Mouse (Mus musculus) gastrocnemius, adult 18-20 months (tissue): ENCODE data around the gene Lmtk2. TPM values are rescaled to one million over a fixed set of nuclear protein-coding genes. Genes with fewer than 3 reads are reported as not detected.

Experiments used
- DNase-seq: peaks from one replicate; pipeline ENCODE4 v3.0.0; 2021; ENCODE audit warnings: low spot score
- total RNA-seq, 2 experiments: library from RNA; stranded (reverse); gene quantifications; 2 replicates each; pipeline ENCODE4 v1.2.3; 2021

Lmtk2 gene
- total RNA-seq, 2 experiments from 2014 or later: 25.9 to 27.1 TPM

DNA sequence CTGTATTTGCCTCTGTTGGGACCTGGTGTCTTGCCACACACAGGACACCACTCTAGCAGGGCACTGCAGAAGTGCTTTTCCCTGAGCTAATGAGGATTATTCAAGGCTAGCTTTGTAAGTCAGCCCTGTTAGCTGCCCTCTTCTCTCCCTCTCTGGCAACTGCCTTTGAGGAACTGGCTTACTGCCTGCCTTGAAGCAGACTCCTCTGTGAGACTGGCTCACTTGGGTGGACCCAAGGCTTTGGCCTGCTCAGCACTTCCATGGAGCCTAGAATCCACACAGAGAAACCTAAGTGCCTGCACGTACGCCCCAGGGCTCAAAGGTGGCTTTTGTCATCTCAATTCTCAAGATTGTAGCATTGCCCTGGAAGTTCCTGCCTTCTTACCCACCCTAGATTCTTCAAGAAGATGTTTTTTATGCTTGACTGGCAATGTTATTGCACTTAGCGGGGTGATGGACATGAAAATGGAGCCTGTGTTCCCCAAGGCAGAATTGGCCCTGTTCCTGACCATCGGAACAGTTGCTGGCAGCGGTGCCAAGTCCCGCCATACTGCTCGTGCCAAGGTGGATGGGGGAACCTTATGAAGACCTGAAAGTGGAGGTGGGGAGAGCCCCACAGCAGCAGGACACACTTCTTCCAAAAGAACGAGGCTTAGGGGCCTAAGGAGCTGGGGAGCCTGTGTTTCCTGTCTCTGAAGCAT is 69.2 kb downstream of the Lmtk2 start:
- no peak for DNase-seq

DNA sequence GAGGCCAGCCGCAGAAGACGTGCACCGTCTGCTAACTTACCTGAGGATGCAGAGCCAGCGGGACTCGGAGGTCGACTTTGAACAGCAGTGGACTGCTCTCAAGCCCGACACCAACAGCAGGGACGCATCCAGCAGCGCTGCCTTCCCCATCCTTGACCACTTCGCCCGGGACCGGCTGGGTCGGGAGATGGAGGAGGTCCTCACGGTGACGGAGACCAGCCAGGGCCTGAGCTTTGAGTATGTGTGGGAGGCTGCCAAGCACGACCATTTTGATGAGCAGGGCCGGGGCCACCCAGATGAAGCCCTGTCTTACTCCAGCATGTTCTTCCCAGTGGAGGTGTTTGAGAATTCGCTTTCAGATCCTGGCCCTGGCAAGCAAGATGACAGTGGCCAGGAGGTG is 73.4 kb downstream of the Lmtk2 start:
- no peak for DNase-seq

DNA sequence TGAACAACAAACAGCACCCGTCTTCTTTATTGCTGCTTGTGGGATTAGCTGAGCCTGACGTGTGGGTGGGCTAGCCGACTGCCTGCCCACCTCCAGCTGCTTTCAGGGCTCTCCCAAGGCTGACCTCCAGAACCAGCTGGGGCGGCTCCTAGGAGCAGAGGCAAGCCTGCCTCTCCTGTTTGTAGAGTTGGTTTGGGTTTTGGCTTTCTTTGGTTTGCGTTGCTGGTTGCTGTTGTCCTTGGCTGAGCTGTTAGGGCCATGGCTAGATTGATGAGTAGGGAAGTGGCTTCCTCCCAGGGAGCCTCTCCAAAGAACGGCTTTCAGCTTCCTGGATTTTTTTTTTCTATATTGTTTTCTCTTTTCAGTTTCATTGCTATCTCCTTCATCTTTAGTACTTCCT is 78.0 kb downstream of the Lmtk2 start:
- DNase-seq: no peak

DNA sequence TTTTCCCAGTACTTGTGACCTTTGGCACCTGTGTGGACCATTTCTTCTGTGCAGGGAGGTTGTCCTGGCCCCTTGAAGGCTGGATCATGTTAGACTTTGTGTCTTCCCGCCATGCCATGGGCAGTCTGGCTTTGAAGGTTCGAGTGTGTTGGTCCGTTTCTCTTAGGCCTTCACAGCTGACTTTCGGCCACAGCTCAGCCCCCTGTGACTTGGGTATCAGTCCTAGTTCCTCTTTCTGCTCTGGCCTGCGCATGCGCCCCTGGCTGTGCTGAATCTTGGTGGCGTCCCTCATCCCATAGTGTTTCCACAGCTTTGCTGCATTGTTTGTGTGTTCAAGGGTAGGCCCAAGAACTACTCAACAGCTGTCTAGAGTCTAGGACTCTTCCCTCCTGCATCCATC is 81.0 kb downstream of the Lmtk2 start:
- DNase-seq: no peak

DNA sequence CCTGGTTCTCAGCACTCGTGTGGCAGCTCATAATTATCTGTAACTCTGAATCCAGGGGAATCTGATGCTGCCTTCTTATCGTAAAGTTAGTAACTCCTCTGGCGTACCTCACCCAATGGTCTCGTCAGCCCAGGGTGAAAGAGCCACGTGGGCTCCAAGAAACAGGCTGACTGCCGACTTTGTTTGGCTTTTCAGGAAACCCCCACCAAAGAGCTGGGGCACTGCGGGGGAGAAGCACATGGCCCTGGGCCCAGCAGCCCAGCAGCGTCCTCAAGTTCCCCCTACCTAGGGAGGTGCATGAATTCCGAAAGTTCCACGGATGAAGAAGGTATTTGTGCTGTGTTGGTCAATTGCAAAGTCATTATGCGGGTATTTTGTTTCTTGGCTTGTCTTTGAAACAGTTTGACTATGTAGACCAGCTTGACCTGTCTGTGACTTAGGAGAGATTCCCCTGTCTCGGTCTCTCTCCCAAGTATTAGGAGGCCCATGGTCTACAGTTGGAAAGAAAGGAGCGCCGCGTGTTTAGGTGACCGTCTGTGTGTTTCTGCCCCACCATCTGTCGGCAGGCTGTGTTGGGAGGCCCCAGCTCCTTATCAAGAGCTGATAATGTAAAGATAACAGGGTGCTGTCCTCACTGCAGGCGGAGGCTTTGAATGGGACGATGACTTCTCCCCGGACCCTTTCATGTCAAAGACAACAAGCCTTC is 82.5 kb downstream of the Lmtk2 start:
- no peak for DNase-seq

DNA sequence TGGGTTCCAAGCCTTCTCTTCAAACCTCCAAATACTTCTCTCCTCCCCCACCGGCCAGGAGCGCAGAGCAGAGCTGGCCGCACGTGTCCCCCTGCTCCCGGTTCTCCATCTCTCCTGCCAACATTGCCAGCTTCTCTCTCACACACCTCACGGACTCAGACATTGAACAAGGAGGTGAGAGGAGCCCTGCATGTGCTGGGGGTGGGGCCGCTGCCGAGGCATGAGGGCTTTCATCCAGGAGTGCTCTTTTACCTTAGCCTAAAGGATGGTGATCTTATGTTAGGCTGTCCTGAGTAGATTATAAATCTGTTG is 83.0 kb downstream of the Lmtk2 start:
- no peak for DNase-seq

DNA sequence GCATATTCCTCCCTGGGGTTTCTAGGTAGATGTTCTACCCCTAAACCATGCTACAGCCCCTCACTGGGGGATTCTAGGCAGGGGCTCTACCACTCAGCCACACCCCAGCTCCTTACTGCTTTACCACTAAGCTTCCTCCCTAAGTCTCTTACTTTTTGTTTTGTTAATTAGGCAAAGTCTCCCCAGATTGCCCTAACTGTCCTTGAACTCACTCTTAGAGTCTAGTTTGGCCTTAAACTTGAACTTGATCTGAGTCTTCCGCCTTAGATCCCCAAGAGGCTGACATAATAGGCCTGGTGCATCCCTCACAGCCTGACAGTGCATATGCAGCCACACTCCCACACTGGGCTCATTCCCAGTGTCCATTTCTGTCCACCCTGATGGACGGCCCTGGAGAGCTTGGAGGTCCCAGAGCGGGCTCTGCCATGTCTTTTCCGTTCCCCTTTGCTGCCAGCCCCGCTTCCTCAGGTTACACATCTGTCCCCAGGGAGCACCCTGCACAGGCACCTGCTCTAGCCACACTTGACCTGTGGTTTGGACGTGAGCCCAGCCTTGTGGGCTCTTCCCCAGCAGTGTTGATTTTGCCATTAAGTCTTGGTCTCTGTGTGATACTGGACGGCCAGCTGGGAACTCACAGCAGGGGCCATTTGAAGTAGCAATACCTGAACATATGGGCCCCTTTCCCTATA is 83.6 kb downstream of the Lmtk2 start:
- peak; percentile 82 for DNase-seq

DNA sequence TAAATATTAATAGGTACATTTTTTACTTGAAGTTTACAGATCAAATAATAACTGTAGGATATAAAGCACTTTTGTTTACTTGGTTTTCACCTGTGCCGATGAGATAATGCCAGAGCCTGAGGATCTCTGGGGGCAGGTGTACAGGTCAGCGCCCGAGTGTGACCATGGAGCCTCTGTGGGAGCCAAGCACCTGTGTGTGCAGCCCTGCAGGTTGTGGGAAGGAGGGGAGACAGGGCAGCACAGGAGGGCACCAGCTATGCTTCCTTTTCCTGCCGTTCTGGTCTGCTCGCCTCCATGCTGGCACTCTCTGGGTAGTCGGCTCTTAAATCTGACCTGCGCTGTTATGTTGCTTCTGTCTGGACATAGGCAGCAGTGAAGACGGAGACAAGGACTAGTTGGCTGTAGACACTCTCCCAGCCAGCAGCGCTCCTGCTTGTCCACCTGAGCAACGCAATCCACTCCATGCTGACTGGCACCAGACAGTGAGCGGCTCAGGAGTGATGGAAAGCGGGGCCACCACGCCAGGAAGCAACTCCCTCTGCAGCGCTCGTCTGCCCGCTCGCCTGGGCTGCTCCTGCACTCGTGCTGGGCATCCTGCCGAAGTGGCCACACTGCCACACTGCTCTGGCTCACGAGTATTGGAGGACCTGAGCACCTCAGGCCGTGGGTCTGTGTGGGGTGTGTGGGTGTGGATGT is 84.3 kb downstream of the Lmtk2 start:
- DNase-seq: no peak

DNA sequence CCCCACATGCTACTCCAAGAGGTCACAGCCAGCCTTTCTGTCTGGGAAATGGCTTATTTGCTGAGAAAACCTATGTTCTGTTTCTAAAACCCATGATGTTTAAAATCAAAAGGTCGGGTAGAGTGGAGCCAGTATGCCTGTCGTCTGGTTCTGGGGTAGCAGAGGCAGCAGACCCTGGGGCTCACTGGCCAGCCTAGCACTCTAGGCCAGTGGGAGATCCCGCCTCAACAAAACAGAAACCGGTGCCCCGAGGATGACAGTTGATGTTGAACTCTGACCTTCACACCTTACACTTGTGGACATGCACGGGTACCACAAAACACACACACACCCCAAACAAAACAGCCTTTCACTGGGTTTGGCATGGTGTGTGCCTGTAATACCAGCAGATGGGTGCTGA is 88.2 kb downstream of the Lmtk2 start:
- DNase-seq: no peak

DNA sequence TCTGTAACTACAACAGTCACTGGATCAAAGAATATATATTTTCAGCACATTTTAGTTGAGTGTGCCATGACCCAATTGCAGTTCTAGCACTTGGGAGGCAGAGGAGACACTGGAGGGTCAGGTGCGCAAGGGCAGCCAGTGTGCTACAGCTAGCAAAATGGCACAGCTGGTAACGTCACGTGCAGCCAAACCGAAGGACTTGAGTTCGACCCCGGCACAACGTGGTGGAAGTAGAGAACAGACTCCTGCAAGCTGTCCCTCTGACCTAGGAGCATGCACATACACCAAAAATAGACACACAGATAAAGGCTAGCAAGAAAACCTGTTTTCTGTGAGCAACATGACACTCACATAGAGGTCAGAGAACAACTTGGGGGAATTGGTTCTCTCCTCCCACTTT is 89.1 kb downstream of the Lmtk2 start:
- DNase-seq: no peak

DNA sequence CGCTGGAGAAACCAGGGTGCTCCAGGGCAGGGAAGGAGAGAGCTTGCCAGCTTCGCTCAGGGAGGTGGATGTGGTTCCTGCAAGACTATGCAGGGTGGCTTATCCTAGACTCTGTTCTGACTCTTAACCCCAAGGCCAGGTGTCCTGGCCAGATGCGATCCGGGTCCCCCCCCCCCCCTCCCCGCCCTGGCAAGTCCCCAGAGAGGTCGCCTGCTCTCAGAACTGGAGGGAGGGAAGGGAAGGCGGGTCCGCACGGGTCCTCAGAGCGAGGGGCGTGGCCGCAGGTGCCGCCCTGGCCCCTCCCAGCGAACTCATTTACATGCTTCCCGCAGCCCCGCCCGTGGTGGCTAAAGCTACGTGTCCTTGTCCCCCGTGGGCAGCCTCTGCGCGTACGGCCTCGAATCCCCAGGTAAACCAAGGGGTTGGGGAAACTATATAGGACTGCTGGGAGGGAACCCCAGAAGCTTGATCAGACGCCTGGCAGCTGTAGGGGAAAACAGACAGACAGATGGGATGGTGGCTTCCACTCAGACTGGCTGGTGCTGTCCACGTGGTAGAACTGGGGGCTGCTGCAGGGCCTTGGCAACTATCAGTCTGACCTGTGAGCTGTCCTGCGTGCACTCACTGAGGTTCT is 89.8 kb downstream of the Lmtk2 start, which contains the start of gene Bhlha15:
Gene Bhlha15 (plus strand): TSS at position 337 of the 634 bp plus-strand sequence.
- no peak for DNase-seq

DNA sequence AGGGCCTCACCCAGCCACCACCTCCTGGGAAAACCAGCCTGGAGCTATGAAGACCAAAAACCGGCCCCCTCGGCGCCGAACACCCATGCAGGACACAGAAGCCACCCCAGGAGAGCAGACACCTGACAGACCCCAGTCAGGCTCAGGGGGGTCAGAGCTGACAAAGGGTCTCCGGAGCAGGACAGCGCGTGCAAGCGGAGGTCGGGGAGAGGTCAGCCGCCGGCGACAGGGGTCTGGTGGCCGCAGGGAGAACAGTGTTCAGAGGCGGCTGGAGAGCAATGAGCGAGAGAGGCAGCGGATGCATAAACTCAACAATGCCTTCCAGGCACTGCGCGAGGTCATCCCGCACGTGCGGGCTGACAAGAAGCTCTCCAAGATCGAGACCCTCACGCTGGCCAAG is 90.8 kb downstream of the Lmtk2 start:
- no peak for DNase-seq

DNA sequence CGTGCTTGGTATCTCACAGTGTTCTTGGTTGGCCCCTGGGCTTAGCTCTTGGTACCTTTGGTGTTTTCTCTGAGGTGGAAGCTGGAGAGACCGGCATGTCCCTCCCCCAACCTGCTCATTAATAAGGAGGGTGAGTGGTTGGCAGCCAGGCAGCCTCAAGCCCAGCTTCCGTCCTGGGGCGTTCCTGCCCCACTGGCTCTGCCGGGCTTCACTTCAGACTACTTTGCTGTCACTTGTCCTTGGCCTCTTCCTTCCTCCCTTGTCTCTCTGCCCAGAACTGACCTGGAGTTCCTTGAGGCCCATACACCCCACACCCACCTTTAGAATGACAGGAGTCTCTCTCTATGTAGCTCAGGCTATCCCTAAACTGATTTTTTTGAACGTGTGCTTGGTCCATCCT is 92.4 kb downstream of the Lmtk2 start:
- DNase-seq: no peak

DNA sequence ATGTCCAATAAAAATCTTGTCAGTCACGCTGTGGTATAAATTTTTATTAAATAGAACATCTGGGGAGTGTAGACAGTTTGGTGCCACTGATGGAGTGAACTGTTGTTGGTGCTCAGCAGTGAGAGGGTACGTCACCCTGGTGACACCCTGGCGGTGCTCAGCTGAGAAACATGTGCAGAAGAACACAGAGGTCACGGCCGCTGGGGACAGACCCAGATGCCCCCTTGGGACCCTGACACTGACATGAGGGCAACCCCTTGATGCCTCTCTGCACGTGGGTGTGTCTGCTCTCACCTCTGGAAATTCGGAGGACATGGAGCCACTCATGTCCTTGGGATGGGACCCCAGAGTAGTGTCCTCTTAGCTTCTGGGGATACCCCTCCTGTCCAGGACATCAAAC is 94.2 kb downstream of the Lmtk2 start:
- no peak for DNase-seq

DNA sequence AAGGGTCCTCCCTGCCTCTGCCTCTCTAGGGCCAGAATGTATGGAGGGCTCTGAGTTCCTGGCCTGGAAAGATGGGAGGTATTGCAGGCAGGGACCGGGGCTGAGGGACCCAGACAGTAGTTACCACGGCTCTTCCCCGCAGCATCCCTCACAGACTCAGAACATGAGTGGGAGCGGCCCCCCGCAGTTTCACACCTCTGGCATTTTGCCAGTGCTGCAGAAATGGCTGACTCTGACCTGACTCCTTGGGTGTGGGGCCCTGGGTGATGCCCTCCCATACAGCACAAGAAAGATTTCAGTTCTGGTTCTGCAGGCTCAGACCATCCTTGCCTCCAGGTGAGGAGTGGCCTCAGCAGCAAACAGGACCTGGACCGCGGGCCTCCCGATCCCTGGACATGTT is 95.3 kb downstream of the Lmtk2 start:
- no peak for DNase-seq

DNA sequence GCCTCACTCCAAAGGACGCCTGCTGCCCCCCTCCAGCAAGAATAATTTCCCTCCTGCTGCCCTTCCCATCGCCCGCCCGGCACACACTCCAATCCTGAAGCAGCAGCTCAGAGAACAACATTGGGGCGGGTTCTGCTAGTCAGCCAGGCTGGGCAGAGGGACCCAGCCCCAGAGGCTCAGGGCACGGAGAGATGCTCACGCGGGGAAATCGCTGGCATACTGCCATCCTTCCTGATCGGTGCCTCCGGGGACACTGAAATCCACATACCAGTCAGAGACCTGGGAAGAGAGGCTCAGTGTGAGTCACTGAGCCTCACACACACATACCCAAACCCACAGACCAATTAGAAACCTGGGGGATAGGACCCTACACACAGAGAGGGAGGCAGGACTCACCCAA is 100.4 kb downstream of the Lmtk2 start:
- DNase-seq: no peak

DNA sequence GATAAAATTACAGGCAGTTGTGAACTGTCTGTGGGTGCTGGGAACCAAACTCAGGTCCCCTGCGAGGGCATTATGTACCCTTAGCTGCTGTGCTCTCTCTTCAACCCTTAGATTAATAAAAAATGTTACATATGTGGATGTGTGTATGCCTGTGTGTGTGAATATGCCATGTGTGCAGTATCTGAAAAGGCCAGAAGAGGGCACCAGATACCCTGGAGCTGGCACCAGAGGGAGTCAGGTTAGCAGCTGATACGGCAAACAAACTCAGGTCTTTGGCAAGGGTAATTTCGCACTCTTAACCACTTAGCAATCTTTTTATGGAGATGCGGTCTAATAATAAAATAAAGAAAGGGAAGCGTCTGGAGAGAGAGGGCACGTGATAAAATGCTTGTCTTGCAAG is 102.2 kb downstream of the Lmtk2 start:
- no peak for DNase-seq

DNA sequence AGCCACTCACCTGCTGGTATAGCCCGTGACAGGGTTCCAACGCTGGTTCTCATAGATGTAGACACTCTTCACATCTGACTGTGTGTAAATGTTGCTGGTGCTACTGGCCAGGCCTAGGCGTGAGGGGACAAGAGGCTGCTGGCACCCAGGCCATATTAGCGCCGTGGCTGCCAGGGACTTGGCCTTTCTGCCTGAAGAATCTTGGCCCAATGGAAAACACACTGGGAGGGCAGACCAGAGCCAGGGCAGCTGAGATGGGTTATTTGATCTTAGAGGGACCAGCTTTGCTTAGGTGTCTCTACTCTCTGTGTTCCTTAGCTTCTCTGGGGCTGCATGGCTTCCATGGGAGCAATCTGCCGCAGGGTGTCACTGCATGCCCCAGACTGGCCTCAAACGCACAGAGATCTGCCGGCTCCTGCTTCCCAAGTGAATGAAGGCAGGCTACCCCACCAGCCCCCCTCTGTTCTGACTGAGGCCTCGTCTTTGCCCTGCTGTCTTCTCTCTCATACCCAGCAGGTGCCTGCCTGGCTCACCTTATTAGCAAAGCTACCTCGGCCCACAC is 103.2 kb downstream of the Lmtk2 start:
- DNase-seq: peak; percentile 76

DNA sequence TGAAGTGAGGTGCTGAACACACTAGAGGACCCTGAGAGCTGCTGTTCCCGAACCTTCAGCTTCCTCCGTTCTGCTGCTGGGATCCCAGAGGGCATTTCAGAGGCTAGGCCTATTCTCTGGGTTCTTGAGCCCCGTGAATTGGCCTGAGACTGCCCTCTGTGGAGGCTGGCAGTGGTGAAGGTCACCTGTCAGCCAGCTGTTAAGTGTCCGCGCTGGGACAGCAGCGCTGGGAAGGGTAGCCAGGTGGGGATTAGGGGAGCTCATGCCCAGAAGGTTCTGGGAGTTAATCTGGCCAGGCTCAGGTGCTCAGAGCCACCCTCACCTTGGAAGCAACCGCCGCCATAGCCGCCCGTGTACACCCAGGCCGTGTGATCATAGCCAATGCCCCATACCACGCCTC is 104.1 kb downstream of the Lmtk2 start:
- DNase-seq: no peak

DNA sequence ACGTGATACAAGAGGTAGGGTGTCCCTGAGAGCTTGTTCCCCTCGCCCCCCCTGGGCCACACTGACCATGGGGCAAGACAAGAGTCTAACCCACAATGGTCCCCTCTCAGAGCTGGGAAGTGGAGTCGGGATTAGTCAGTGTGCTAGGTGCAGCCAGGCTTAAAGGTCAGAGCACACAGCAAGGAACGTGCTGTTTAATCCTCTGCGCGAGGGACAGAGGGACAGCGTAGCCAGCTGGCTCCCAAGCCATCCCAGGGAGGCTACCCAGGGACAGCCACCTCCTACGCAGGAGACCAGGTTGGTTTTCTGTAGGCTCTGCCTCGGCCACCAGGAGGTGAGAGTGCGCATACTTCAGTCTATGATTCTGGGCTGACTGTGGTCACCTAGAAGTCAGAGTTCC is 104.7 kb downstream of the Lmtk2 start:
- no peak for DNase-seq

DNA sequence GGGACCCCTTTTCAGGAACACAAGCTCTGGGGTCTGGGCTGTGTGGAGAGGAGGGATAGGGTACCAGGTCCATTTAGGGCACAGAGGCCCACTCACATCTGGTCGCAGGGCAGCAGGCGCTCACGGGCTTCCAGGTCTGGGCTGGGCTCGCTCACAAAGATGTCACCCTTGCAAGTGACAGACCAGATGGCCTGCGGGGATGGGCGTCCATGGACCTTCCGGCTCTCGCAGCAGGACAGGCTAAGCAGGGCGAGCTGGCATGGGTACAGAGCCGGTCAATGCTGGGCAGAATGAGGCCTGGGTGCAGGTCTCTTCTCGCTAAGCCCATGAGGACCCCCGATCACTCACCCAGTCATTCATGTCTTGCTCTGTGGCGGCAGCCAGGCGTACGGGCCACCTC is 105.8 kb downstream of the Lmtk2 start:
- no peak for DNase-seq

DNA sequence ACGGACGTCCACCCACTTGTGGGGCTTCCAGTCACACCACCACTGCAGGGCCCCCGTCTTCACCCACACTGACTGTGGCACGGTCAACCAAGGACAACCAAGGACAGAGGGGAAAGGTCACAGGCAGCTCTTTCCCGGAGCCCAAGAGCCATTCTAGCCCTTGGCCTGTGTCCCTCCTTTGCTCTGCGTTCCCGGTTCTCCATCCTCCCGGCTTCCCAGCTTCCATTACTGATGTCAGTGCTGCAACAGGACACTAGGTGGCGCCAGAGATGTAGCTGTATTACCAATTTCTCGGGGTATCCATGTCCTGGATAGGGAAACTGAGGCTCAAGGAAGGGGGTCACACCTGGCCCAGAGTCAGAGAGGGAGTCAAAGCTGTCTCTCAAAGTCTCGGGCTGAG is 107.2 kb downstream of the Lmtk2 start:
- peak; percentile 51 for DNase-seq
